Mouse (Mus musculus) neural tube, embryonic 15.5 days (tissue): ENCODE data around the gene Tbata. TPM values are rescaled to one million over a fixed set of nuclear protein-coding genes. Genes with fewer than 3 reads are reported as not detected.

ENCODE experiments used
- ATAC-seq: fragments of 200-750 bp; cut with Nextera tagmentation; 2 replicates; pipeline ENCODE4 v1.8.0; 2017; ENCODE audit warnings: mild to moderate bottlenecking, moderate TSS enrichment, moderate library complexity; ENCODE audit not compliant: low FRiP score
- H3K27ac ChIP-seq: fragments of 300-500 bp; sonication (generic); replicated peaks from 2 replicates; pipeline ENCODE4 v1.5.1; 2015; ENCODE audit warnings: mild to moderate bottlenecking, inconsistent platforms
- H3K27me3 ChIP-seq: fragments of 300-500 bp; sonication (generic); replicated peaks from 2 replicates; pipeline ENCODE4 v1.6.1; 2015; ENCODE audit warnings: inconsistent platforms
- H3K36me3 ChIP-seq: fragments of 300-500 bp; sonication (generic); 2 replicates; pipeline ENCODE4 v1.6.1; 2015; ENCODE audit warnings: inconsistent platforms
- H3K4me1 ChIP-seq: fragments of 300-500 bp; sonication (generic); 2 replicates; pipeline ENCODE4 v1.6.1; 2015; ENCODE audit warnings: inconsistent platforms
- H3K4me2 ChIP-seq: fragments of 300-500 bp; sonication (generic); 2 replicates; pipeline ENCODE4 v1.6.1; 2015; ENCODE audit warnings: inconsistent platforms, mild to moderate bottlenecking, moderate library complexity
- H3K4me3 ChIP-seq: fragments of 300-500 bp; sonication (generic); replicated peaks from 2 replicates; pipeline ENCODE4 v1.5.1; 2015; ENCODE audit warnings: mild to moderate bottlenecking, inconsistent platforms
- H3K9ac ChIP-seq: fragments of 300-500 bp; sonication (generic); replicated peaks from 2 replicates; pipeline ENCODE4 v1.6.1; 2015; ENCODE audit warnings: mild to moderate bottlenecking, inconsistent platforms
- H3K9me3 ChIP-seq: fragments of 300-500 bp; sonication (generic); replicated peaks from 2 replicates; pipeline ENCODE4 v1.6.1; 2016; ENCODE audit warnings: inconsistent platforms
- WGBS: fragments of 180-500 bp; shearing (Covaris S2); methylation state at CpG from one replicate; pipeline ENCODE4 v1.1.7; 2015; ENCODE audit warnings: mixed read lengths; 5-methylcytosine and 5-hydroxymethylcytosine counted together
- polyA plus RNA-seq: library from polyadenylated mRNA; unstranded; fragments of >200 nt; fragmentation: Nextera tagmentation; extraction: Ambion mirVana; gene quantifications from 2 replicates; pipeline ENCODE4 v1.2.1, GENCODE M21; 2015

The Tbata gene
- polyA plus RNA-seq, 1 experiment from 2014 or later: not detected

DNA sequence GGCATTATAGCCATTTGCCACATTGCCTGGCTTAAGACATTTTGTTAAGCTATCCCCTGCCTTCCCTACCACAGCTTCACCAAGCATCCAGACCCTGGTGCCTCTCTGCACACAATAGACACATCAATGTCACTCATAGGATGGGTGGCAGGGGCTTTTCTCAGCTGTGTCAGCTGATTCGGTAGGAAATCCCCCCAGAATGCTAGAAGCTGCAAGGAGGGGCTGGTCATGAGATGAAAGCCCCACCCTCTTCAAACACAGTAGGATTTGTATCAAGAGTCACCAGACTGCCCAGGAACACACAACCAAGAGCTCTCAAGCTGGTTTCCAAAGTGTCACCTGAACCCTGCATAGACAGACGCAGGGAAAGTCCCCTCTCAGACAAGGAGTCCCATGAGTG lies 3.4 kb upstream of the Tbata start:
- no peaks in the 10 kb centered on the region for H3K36me3 ChIP-seq
- H3K27me3 ChIP-seq: no peaks in the 10 kb centered on the region
- no peaks in the 10 kb centered on the region for H3K4me1 ChIP-seq
- no peak overlapping the region for H3K4me2 ChIP-seq
- H3K9ac ChIP-seq: no peak overlapping the region
- H3K9me3 ChIP-seq: no peaks in the 10 kb centered on the region
- ATAC-seq: no peak
- no peak overlapping the region for H3K27ac ChIP-seq
- 82% methylated on average over 2 of the region's 2 CpGs for WGBS
- H3K4me3 ChIP-seq: no peak overlapping the region

DNA sequence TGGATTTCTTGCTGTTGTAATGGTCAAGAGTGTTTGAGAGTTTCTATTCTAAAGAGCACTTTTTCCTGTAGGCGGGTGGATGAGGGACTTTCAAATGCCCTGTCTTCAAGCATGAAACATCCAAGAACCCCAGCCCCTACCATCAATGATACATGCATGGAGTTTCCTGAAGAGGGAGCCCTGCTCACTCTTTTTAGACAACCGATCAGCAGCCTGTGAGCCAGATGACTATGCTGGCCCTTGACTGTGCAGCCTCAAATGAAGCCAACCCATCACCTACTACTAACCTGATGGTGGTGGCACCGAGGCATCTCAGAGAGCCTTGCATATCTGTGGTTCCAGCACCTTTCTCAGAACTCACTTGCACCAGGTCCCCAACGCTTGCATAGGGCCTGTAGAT lies 742 bp downstream of the Tbata start:
- no peak overlapping the region for H3K27ac ChIP-seq
- no peak for ATAC-seq
- no peak overlapping the region for H3K9ac ChIP-seq
- no peak overlapping the region for H3K4me3 ChIP-seq
- no peaks in the 10 kb centered on the region for H3K36me3 ChIP-seq
- H3K27me3 ChIP-seq: 0 out of 2 replicates have a peak, but pooled peaks cover 5% of the 10 kb centered on the region
- 88% methylated on average over 4 of the region's 4 CpGs for WGBS
- peaks cover 3% of the 10 kb centered on the region; the same call in 1 of the 2 replicates for H3K4me1 ChIP-seq
- no peaks in the 10 kb centered on the region for H3K9me3 ChIP-seq
- no peak overlapping the region for H3K4me2 ChIP-seq

DNA sequence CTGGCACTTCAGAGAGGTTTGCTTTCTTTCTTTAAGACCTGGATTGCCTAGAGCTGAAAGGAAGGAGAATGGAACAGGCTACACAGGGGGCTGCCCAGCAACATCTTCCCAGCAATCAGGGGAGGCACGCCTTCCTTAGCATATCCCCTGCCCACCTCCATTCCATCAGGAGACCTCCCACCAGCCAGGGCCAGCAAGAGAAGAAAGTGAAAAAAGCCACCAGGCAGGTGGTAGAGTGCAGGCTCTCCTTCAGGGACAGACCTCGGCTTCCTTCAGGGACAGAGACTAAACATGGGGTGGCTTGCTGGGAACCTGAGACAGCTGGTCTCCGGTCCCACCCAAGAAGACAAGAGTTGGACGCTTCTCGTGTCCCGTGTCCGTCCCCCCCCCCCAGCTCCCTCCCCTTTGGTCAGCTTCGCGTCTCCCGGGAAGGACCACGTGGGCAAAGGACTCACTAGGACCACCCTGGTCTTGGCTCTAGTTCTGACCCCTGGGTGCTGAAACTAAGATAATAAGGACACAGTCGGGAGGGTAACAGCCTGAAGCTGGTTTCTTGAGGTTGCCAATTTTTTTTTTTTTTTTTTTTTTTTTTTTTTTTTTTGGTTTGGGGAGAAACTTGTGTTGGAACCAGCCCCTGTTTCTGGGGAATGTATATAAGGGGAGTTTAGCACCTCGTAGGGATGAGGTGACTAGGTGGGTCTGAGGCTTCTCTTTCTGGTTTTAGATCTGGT lies 3.1 kb downstream of the Tbata start:
- no peak overlapping the region for H3K9ac ChIP-seq
- 39% methylated on average over 13 of the region's 13 CpGs for whole genome bisulfite sequencing

DNA sequence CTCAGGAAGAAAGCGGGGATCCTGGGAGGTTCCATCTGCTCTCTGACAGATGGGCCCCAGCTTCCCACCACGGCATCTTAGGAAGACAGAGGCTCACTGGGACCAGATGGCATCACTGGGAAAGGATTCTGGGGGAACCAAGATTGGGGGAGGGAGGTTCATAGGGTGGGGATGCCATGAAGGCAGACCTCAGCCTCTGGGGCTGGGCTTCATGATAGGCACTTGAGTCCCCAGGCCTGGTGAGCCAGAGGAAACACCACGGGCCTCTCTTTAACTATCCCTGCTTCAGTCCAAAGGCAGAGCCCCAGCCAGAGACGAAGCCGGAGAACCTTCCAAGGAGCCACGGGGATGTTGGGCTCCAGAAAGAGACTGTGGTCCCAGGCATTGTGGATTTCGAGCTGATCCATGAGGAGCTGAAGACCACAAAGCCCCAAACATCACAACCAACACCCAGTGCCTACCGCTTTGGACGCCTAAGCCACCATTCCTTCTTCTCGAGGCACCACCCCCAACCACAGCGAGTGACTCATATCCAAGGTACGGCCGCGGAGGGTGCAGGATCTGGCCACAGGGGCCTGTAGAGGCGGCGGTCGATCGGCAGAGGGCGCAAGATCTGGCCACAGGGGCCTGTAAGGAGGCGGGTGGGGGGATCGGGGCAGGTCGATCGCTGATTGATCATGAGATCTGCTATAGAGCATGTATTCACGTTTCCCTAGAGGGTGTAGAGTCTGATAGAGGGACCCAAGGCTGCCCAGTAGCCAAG lies 3.9 kb downstream of the Tbata start:
- Histone ChIP-seq H3K27ac (no peak overlapping the region), H3K9me3 (no peaks in the 10 kb centered on the region), H3K9ac (no peak overlapping the region), H3K27me3 (0 out of 2 replicates have a peak, but pooled peaks cover 5% of the 10 kb centered on the region), H3K4me2 (peak overlapping the region; percentile 26; the same call in 1 of the 2 replicates), H3K36me3 (no peaks in the 10 kb centered on the region), H3K4me1 (peaks cover 3% of the 10 kb centered on the region; the same call in 1 of the 2 replicates), H3K4me3 (no peak overlapping the region)
- WGBS: 16% methylated on average over 24 of the region's 24 CpGs
- ATAC-seq: no peak

More for the DNA sequence above, 3.1 kb downstream of the Tbata start:
- H3K9me3 ChIP-seq: no peaks in the 10 kb centered on the region
- ATAC-seq: no peak
- H3K27me3 ChIP-seq: 0 out of 2 replicates have a peak, but pooled peaks cover 5% of the 10 kb centered on the region
- H3K4me2 ChIP-seq: no peak overlapping the region
- no peak overlapping the region for H3K4me3 ChIP-seq
- H3K4me1 ChIP-seq: peaks cover 3% of the 10 kb centered on the region; the same call in 1 of the 2 replicates
- H3K27ac ChIP-seq: no peak overlapping the region
- H3K36me3 ChIP-seq: no peaks in the 10 kb centered on the region

DNA sequence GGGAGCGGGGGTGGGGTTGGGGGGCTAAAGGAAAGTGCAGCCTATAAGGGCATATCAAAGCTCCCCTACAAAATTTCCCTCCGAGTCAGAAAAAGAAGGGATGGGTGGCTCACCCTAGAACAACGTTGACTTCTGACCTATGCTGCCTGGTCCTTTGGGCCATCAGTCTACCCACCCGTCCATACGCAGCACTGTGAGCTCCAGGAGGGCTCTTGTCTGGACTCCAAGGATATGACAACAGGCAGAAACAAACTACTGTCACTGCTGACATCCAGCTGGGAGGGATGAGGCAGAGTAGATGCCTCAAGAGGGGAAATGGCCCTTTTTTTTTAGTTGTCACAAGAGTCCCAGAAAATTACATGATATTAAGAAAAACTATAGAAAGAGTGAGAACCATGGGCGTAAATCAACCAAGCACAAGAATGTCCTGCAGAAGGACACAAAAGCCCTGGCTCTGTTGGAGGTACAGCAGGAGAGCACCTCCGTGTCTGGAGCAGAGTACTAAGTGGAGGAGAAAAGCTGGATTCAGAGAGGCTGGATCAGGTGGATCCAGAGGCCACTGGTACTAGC lies 4.6 kb downstream of the Tbata start:
- peaks cover 3% of the 10 kb centered on the region; the same call in 1 of the 2 replicates for H3K4me1 ChIP-seq
- no peak for ATAC-seq
- WGBS: 42% methylated on average over 7 of the region's 7 CpGs
- H3K9me3 ChIP-seq: no peaks in the 10 kb centered on the region
- H3K27ac ChIP-seq: no peak overlapping the region
- H3K36me3 ChIP-seq: no peaks in the 10 kb centered on the region
- peak overlapping the region; percentile 26; the same call in 1 of the 2 replicates for H3K4me2 ChIP-seq
- H3K4me3 ChIP-seq: no peak overlapping the region
- H3K9ac ChIP-seq: no peak overlapping the region
- 0 out of 2 replicates have a peak, but pooled peaks cover 5% of the 10 kb centered on the region for H3K27me3 ChIP-seq

DNA sequence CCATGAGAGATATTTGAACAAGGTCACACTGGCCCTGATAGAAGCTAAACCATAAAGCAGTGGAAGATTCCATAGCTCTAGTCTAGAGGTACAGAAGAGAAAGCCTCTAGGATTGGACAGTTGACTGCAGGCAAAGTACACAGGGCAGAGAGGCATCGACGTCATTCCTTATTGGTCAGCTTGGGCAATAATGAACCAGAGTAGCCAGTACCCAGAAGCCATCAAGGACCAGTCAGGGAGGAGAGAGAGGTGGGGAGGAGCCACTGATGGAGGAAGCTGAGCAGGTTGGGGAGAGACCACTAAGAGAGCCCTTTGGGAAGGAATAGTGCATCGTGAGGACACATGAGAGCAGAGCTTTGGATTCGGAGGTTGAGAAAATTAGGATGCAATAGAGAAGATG lies 6.0 kb downstream of the Tbata start:
- H3K4me3 ChIP-seq: no peak overlapping the region
- H3K27me3 ChIP-seq: 0 out of 2 replicates have a peak, but pooled peaks cover 5% of the 10 kb centered on the region
- H3K4me1 ChIP-seq: peaks cover 3% of the 10 kb centered on the region; the same call in 1 of the 2 replicates
- no peak overlapping the region for H3K27ac ChIP-seq
- H3K9me3 ChIP-seq: no peaks in the 10 kb centered on the region
- no peak overlapping the region for H3K9ac ChIP-seq
- WGBS: 88% methylated on average over 4 of the region's 4 CpGs
- no peaks in the 10 kb centered on the region for H3K36me3 ChIP-seq
- ATAC-seq: no peak
- H3K4me2 ChIP-seq: no peak overlapping the region

DNA sequence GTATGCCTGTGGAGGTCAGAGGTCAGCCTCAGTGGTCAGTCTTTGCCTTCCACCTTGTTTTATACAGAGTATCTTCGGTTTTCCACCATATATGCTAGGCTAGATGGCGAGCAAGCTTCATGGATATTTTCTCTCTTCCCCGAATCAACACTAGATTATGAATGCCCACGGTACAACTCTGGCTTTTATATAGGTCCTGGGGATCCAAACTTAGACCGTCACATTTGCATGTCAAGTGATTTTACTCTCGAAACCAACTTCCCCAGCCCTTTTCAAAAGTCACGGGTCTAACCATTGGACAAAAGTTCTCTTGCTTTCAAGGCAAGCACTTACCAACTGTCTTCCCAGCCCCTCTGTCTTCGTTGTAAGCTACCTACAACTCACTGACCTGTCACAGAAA lies 6.9 kb downstream of the Tbata start:
- 88% methylated on average over 8 of the region's 8 CpGs for WGBS
- Histone ChIP-seq H3K36me3 (no peaks in the 10 kb centered on the region), H3K9ac (no peak overlapping the region), H3K4me1 (peaks cover 3% of the 10 kb centered on the region; the same call in 1 of the 2 replicates), H3K9me3 (no peaks in the 10 kb centered on the region), H3K4me3 (no peak overlapping the region), H3K27me3 (0 out of 2 replicates have a peak, but pooled peaks cover 5% of the 10 kb centered on the region), H3K27ac (no peak overlapping the region), H3K4me2 (no peak overlapping the region)
- no peak for ATAC-seq

DNA sequence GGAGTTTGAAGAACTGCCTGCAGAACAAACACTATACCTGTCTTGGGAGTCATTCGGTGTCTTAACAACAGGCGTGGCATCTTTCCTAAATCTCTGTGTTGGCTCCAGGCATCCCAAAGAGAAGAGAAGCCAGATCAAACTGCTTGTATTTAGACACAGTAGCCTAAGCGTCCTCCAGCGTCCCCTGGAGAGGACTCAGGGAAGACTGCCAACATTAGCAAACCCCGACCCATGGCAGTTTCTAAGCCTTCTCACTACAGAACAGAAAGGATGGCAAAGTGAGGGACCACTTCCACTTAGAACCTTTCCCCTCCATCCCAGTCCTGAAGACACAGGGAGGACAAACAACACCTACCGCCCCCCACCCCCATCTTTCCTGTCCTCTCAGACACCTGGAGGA lies 8.2 kb downstream of the Tbata start:
- no peak overlapping the region for H3K9ac ChIP-seq
- peaks cover 3% of the 10 kb centered on the region; the same call in 1 of the 2 replicates for H3K4me1 ChIP-seq
- H3K27me3 ChIP-seq: 0 out of 2 replicates have a peak, but pooled peaks cover 5% of the 10 kb centered on the region
- H3K9me3 ChIP-seq: no peaks in the 10 kb centered on the region
- H3K4me2 ChIP-seq: no peak overlapping the region
- H3K27ac ChIP-seq: no peak overlapping the region
- ATAC-seq: no peak
- 73% methylated on average over 6 of the region's 6 CpGs for WGBS
- no peak overlapping the region for H3K4me3 ChIP-seq
- no peaks in the 10 kb centered on the region for H3K36me3 ChIP-seq

DNA sequence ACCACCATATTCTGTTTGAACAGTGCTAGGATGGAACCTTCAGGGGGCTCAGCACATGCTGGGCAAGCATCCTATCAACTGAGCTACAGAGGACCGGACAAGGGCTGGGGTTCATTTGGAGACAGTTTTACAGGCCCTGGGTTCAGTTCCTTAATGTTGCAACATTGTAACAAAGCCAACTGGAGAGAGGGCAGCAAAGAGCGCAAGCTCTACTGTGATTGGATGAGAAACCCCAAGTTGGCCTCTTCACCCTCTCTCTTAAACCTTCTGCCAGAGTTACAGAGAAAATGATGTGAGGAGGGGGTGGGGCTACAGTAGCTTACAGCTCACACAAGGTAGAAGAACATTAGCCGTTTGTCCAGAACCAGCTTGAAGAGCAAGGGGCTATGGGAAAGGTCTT lies 15.2 kb downstream of the Tbata start:
- H3K9me3 ChIP-seq: no peaks in the 10 kb centered on the region
- H3K4me2 ChIP-seq: no peak overlapping the region
- no peaks in the 10 kb centered on the region for H3K4me1 ChIP-seq
- WGBS: 82% methylated on average over 3 of the region's 3 CpGs
- no peak overlapping the region for H3K9ac ChIP-seq
- no peaks in the 10 kb centered on the region for H3K27me3 ChIP-seq
- no peak for ATAC-seq
- H3K4me3 ChIP-seq: no peak overlapping the region
- H3K27ac ChIP-seq: no peak overlapping the region
- no peaks in the 10 kb centered on the region for H3K36me3 ChIP-seq

DNA sequence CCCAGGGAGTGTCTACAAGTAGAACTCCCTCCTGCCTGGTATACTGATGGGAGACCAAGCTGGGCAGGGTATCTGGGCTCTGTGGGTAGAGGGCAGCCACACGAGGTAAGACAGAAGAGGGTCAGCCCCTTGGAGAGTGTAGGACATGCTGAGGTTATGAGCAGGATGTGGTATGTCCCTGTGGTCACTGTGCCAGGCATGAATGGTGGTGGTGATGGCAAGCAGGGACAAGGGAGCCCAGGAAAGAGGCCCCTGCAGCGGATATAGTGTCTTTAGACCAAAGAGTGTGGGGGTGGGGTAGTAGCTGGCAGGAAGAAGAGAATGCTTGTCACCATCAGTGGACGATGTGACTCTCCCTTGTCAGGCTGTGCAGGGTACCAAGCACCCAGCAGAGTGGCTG lies 16.3 kb downstream of the Tbata start:
- Histone ChIP-seq H3K4me3 (no peak overlapping the region), H3K27ac (no peak overlapping the region), H3K27me3 (no peaks in the 10 kb centered on the region), H3K36me3 (no peaks in the 10 kb centered on the region), H3K9me3 (no peaks in the 10 kb centered on the region), H3K4me1 (no peaks in the 10 kb centered on the region), H3K4me2 (no peak overlapping the region), H3K9ac (no peak overlapping the region)
- 78% methylated on average over 3 of the region's 3 CpGs for WGBS
- ATAC-seq: no peak

DNA sequence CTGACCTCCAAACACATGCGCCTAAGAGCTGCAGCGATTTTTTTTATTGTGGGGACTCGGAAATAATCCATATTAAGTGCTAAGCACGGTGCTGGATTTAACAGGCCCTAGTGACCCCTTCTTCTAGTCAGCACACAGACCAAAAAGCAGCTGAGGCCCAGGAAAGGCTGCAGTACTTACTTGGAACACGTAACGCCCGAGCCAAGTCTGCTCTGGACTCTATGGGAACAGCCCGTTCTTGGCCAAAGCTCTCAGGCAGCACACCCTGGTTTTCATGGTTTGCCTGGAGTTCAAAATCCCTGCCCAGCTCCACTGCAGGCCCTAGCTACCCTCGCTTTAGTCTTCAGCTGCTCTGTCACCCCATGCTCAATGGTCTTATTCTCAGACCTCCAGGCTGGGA lies 22.9 kb downstream of the Tbata start:
- Histone ChIP-seq H3K4me2 (no peak overlapping the region), H3K9ac (no peak overlapping the region), H3K4me3 (no peak overlapping the region), H3K4me1 (no peaks in the 10 kb centered on the region), H3K36me3 (no peaks in the 10 kb centered on the region), H3K27ac (no peak overlapping the region), H3K9me3 (no peaks in the 10 kb centered on the region), H3K27me3 (no peaks in the 10 kb centered on the region)
- no peak for ATAC-seq
- whole genome bisulfite sequencing: 80% methylated on average over 9 of the region's 9 CpGs
